Mouse (Mus musculus) heart, embryonic 11.5 days (tissue): Measurements from ENCODE around the gene Rsad2. TPM values are rescaled to one million over a fixed set of nuclear protein-coding genes. Genes with fewer than 3 reads are reported as not detected.
A peak's percentile ranks its signal among the peaks of the same experiment; 100 is the strongest.

Source experiments
- ATAC-seq: fragments of 200-750 bp; cut with Nextera tagmentation; replicated peaks from 2 replicates; pipeline ENCODE4 v1.8.0; 2017; ENCODE audit warnings: moderate library complexity; ENCODE audit not compliant: insufficient number of reproducible peaks, low FRiP score, low TSS enrichment
- H3K27ac ChIP-seq: fragments of 300-500 bp; sonication (generic); 2 replicates; pipeline ENCODE4 v1.5.1; 2014; ENCODE audit warnings: mild to moderate bottlenecking, low read depth, low read length
- H3K27me3 ChIP-seq: fragments of 300-500 bp; sonication (generic); 2 replicates; pipeline ENCODE4 v1.6.1; 2014; ENCODE audit warnings: mild to moderate bottlenecking, low read length, mixed read lengths; ENCODE audit not compliant: control insufficient read depth, insufficient read depth
- H3K36me3 ChIP-seq: fragments of 300-500 bp; sonication (generic); 2 replicates; pipeline ENCODE4 v1.6.1; 2014; ENCODE audit warnings: mild to moderate bottlenecking, low read length, moderate library complexity, mixed read lengths; ENCODE audit not compliant: control insufficient read depth, insufficient read depth
- H3K4me1 ChIP-seq: fragments of 300-500 bp; sonication (generic); 2 replicates; pipeline ENCODE4 v1.6.1; 2014; ENCODE audit warnings: low read length; ENCODE audit not compliant: control insufficient read depth, insufficient read depth
- H3K4me2 ChIP-seq: fragments of 300-500 bp; sonication (generic); 2 replicates; pipeline ENCODE4 v1.6.1; 2014; ENCODE audit warnings: mild to moderate bottlenecking, moderate library complexity
- H3K4me3 ChIP-seq: fragments of 300-500 bp; sonication (generic); 2 replicates; pipeline ENCODE4 v1.5.1; 2014; ENCODE audit warnings: low read depth, low read length
- H3K9ac ChIP-seq: fragments of 300-500 bp; sonication (generic); 2 replicates; pipeline ENCODE4 v1.6.1; 2014; ENCODE audit warnings: mild to moderate bottlenecking, low read depth, low read length, moderate library complexity
- H3K9me3 ChIP-seq: fragments of 300-500 bp; sonication (generic); replicated peaks from 2 replicates; pipeline ENCODE4 v1.6.1; 2016; ENCODE audit warnings: low read length; ENCODE audit not compliant: control insufficient read depth
- WGBS: fragments of 180-500 bp; shearing (Covaris S2); extraction: QIAGEN DNeasy Blood & Tissue Kit; methylation state at CpG from one replicate; pipeline ENCODE4 v1.1.7; 2014; ENCODE audit not compliant: insufficient replicate concordance; 5-methylcytosine and 5-hydroxymethylcytosine counted together
- microRNA-seq: library from miRNA; unstranded; fragments of <30 nt; microRNA quantifications from one replicate; pipeline ENCODE4, GENCODE M21; 2016; ENCODE audit warnings: borderline number of aligned reads
- polyA plus RNA-seq: library from polyadenylated mRNA; unstranded; fragments of >200 nt; fragmentation: Nextera tagmentation; extraction: Ambion mirVana; gene quantifications from 2 replicates; pipeline ENCODE4 v1.2.1, GENCODE M21; 2014

Gene Rsad2
- polyA plus RNA-seq, 1 experiment from 2014 or later = 0.13 TPM

DNA sequence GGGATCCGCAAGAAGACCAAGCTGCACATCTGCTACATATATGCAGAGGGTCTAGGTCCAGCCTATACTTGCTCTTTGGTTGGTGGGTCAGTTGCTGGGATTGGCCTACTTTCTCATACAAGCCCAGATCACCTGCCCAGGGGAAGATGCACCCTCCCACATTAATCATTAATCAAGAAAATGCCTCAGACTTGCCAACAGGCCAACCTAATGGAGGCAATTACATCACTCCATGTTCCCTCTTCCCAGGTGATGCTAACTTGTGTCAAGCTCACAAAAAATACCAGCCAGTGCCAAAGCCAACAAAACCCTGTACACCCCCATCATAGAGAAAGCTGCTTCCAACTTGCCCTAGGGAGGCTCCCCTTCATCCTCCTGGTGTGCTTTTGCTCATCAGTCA is 55.5 kb downstream of the Rsad2 start:
- Histone ChIP-seq H3K27me3 (no peaks in the 10 kb centered on the region), H3K9ac (no peak overlapping the region), H3K4me2 (no peak overlapping the region), H3K9me3 (no peaks in the 10 kb centered on the region), H3K36me3 (no peaks in the 10 kb centered on the region), H3K27ac (no peak overlapping the region), H3K4me3 (no peak overlapping the region), H3K4me1 (peaks cover 16% of the 10 kb centered on the region)
- WGBS = 100% methylated on average over 1 of the region's 1 CpGs
- ATAC-seq = no peak

- H3K36me3 ChIP-seq = no peaks in the 10 kb centered on the region
- H3K27ac ChIP-seq = no peak overlapping the region
- peaks cover 5% of the 10 kb centered on the region; the same call in 1 of the 2 replicates for H3K4me1 ChIP-seq
- no peak for ATAC-seq
- H3K4me3 ChIP-seq = no peak overlapping the region
- no peaks in the 10 kb centered on the region for H3K27me3 ChIP-seq
- WGBS = 87% methylated on average over 6 of the region's 6 CpGs
- no peak overlapping the region for H3K4me2 ChIP-seq
- H3K9ac ChIP-seq = no peak overlapping the region
- H3K9me3 ChIP-seq = no peaks in the 10 kb centered on the region
Measured at GRCm38 (mm10) chr12:26399391-26399790, 56.9 kb downstream of the Rsad2 start.

GRCm38 (mm10) chr12:26398597-26398996 is 57.7 kb downstream of the Rsad2 start:
- H3K27ac ChIP-seq = no peak overlapping the region
- H3K4me1 ChIP-seq = peaks cover 5% of the 10 kb centered on the region; the same call in 1 of the 2 replicates
- no peaks in the 10 kb centered on the region for H3K36me3 ChIP-seq
- WGBS = 52% methylated on average over 2 of the region's 2 CpGs
- ATAC-seq = no peak
- H3K9me3 ChIP-seq = no peaks in the 10 kb centered on the region
- H3K27me3 ChIP-seq = no peaks in the 10 kb centered on the region
- H3K4me3 ChIP-seq = no peak overlapping the region
- H3K9ac ChIP-seq = no peak overlapping the region
- H3K4me2 ChIP-seq = no peak overlapping the region

GRCm38 (mm10) chr12:26394485-26395470 is 61.5 kb downstream of the Rsad2 start:
- Histone ChIP-seq H3K9me3 (no peaks in the 10 kb centered on the region), H3K27ac (no peak overlapping the region), H3K27me3 (no peaks in the 10 kb centered on the region), H3K4me2 (no peak overlapping the region), H3K36me3 (no peaks in the 10 kb centered on the region), H3K9ac (no peak overlapping the region), H3K4me1 (no peaks in the 10 kb centered on the region), H3K4me3 (no peak overlapping the region)
- WGBS = 74% methylated on average over 13 of the region's 13 CpGs
- no peak for ATAC-seq

GRCm38 (mm10) chr12:26393291-26393690 is 63.0 kb downstream of the Rsad2 start:
- H3K27me3 ChIP-seq = no peaks in the 10 kb centered on the region
- H3K9ac ChIP-seq = no peak overlapping the region
- H3K4me1 ChIP-seq = no peaks in the 10 kb centered on the region
- no peak overlapping the region for H3K4me3 ChIP-seq
- no peak for ATAC-seq
- H3K9me3 ChIP-seq = no peaks in the 10 kb centered on the region
- peaks cover 5% of the 10 kb centered on the region; the same call in 1 of the 2 replicates for H3K36me3 ChIP-seq
- H3K27ac ChIP-seq = no peak overlapping the region
- no peak overlapping the region for H3K4me2 ChIP-seq
- whole genome bisulfite sequencing = 70% methylated on average over 5 of the region's 5 CpGs

Small RNAs within 50 kb of the gene (microRNA-seq; reads per million reads assigned to microRNA genes)
- 209 reads per million, percentile 71 among the genes with 10 or more reads in this experiment for gene Mir6538

Other genes with a start within 250 kb of the Rsad2 start
- gene Rnf144a, start 41.2 kb downstream of the Rsad2 start, polyA plus RNA-seq = 4.6 and 7.4 TPM in 2 replicates
- 9.1 and 9.3 TPM in 2 replicates for gene Cmpk2, start 12.8 kb upstream of the Rsad2 start, polyA plus RNA-seq